Mouse (Mus musculus): ENCODE data around the gene Xxylt1. TPM values are rescaled to one million over a fixed set of nuclear protein-coding genes. Genes with fewer than 3 reads are reported as not detected.

Gene Xxylt1
- polyA plus RNA-seq, 1 experiment from 2014 or later, result 22.4 TPM

DNA sequence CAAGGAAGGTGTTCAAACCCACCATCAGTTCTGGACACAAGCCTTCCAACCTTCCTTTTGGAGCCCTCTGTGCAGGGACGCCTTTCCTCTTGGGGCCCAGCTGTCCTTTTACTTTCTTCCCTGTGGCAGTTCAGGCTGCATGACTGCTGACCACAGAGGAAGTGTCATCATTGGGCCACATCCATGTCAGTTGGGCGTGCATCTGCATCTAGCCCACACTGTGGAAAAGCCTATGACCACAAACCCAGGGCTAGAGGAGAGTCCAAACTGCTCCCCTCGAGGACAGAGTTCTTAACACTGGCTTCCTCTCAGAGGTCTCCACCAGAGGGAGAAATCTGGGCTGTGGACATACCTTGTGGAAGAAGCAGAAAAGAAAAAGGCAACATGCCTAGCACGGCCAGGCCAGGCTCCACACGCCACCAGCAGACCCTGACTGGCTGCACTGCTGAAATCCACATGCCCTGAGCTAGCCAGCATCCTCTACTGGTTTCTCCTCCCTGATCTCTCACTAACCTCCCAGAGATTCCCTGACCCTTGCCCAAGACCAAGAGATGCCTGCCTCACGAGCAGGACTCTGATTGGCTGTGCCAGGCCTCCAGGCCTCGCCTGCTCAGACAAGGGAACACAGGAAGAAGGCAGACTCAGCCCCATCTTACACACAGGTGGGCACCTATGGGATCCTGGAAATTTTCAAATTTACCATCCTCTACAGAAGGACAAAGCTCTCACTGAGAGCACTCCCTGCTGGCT lies 112.7 kb downstream of the Xxylt1 start:
- no peaks in the 10 kb centered on the region for H3K36me3 ChIP-seq
- H3K27me3 ChIP-seq, result no peaks in the 10 kb centered on the region
- H3K9me3 ChIP-seq, result 0 out of 2 replicates have a peak, but pooled peaks cover 2% of the 10 kb centered on the region
- H3K27ac ChIP-seq, result no peak overlapping the region
- H3K4me2 ChIP-seq, result no peak overlapping the region
- 81% methylated on average over 7 of the region's 7 CpGs for WGBS
- H3K4me3 ChIP-seq, result no peak overlapping the region
- no peak overlapping the region for H3K9ac ChIP-seq
- H3K4me1 ChIP-seq, result peaks cover 25% of the 10 kb centered on the region
- no peak for ATAC-seq (ENCODE audit: insufficient number of reproducible peaks, insufficient read depth, low FRiP score, low TSS enrichment, low read depth)

DNA sequence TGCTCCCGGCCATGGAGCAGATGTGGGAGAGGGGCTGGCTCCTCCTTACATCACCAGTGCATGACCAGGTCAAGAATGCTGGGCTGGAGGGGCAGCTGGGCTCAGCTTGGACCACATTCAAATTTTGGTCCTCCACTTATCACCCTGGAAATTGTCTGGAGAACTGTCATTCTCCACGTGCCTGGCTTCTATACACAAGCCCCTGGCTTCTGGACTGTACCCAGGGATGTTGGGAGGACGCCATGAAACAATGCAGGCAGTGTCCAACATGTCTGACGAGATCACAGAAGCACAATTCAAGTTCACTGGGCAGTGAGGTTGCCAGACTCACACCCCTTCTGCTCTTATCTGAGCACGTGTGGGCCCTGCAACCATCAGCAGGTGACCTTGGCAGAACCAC lies 114.5 kb downstream of the Xxylt1 start:
- Histone ChIP-seq H3K4me2 (no peak overlapping the region), H3K9ac (no peak overlapping the region), H3K27ac (no peak overlapping the region), H3K4me1 (peaks cover 6% of the 10 kb centered on the region), H3K4me3 (no peak overlapping the region), H3K9me3 (0 out of 2 replicates have a peak, but pooled peaks cover 2% of the 10 kb centered on the region), H3K36me3 (no peaks in the 10 kb centered on the region), H3K27me3 (no peaks in the 10 kb centered on the region)
- no peak for ATAC-seq (ENCODE audit: insufficient number of reproducible peaks, insufficient read depth, low FRiP score, low TSS enrichment, low read depth)
- WGBS, result 85% methylated on average over 5 of the region's 5 CpGs

DNA sequence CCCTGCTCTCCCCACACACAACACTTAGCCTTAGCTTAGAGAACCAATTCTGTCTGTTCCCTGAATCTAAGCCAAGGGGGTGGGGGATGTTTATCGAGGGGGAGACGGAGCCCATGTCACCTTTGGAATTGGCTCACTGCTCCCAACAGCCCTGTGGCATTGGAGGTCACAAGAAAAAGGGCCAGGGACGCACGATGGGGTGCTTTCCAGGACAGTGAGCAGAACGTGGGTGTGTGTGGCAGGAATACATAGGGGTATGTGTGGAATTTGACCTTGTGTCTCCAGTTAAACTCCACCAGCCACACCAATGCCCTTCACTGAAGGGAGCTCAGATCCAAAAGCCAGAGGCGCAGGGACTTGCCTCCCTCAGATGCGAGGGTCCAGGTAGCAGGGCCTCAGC lies 116.3 kb downstream of the Xxylt1 start:
- H3K9ac ChIP-seq, result no peak overlapping the region; the same call in 1 of the 2 replicates
- ATAC-seq (ENCODE audit: insufficient number of reproducible peaks, insufficient read depth, low FRiP score, low TSS enrichment, low read depth), result no peak

DNA sequence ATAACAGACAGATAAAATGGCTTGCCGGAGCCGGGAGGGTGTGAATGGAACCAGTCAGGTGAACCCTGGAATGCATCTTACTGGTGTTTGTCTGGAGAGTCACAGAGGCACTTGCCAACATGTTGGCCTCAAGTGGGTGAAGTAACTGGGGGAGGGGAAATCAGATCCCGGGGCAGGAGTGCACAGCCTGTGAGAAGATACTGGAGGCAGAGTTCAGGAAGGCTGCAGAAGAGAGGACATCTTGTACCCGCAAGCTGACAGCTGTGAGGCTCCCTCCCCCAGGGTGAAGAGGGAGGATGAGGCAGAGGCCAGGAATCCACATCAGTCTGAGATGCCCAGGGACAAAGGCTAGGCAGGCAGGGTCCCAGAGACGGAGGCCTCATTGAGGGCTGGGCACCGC lies 116.8 kb downstream of the Xxylt1 start:
- Histone ChIP-seq H3K27ac (no peak overlapping the region), H3K36me3 (no peaks in the 10 kb centered on the region), H3K4me2 (no peak overlapping the region), H3K4me3 (no peak overlapping the region), H3K4me1 (0 out of 2 replicates have a peak, but pooled peaks cover 3% of the 10 kb centered on the region), H3K9ac (no peak overlapping the region; the same call in 1 of the 2 replicates), H3K9me3 (0 out of 2 replicates have a peak, but pooled peaks cover 2% of the 10 kb centered on the region), H3K27me3 (no peaks in the 10 kb centered on the region)
- no peak for ATAC-seq (ENCODE audit: insufficient number of reproducible peaks, insufficient read depth, low FRiP score, low TSS enrichment, low read depth)
- 72% methylated on average over 6 of the region's 6 CpGs for WGBS

More for the DNA sequence above, 116.3 kb downstream of the Xxylt1 start:
- Histone ChIP-seq H3K4me1 (0 out of 2 replicates have a peak, but pooled peaks cover 5% of the 10 kb centered on the region), H3K4me2 (no peak overlapping the region), H3K27me3 (no peaks in the 10 kb centered on the region), H3K9me3 (0 out of 2 replicates have a peak, but pooled peaks cover 2% of the 10 kb centered on the region), H3K4me3 (no peak overlapping the region), H3K36me3 (no peaks in the 10 kb centered on the region), H3K27ac (no peak overlapping the region)
- 71% methylated on average over 7 of the region's 7 CpGs for WGBS

DNA sequence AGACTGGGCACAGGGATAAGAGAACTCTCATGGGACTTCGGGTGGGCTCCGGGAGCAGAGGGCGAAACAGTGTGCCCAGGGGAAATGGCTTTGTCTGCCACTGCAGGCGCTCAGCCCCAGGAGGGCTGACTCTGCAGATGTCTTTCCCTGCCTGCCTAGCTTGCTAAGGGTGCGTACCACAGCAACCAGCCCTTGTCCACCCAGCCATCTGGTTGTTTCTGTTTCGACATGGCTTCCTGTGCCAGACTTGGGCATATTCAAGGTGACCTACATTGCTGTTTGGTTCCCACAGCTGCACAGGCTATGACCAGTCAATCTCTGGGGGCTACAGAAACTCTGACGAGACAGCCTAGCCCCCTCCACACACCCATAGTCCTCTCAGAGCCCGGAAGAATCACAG lies 118.7 kb downstream of the Xxylt1 start:
- Histone ChIP-seq H3K4me1 (no peaks in the 10 kb centered on the region), H3K27me3 (no peaks in the 10 kb centered on the region), H3K4me2 (no peak overlapping the region), H3K27ac (no peak overlapping the region), H3K9ac (no peak overlapping the region), H3K4me3 (no peak overlapping the region), H3K9me3 (0 out of 2 replicates have a peak, but pooled peaks cover 2% of the 10 kb centered on the region), H3K36me3 (no peaks in the 10 kb centered on the region)
- no peak for ATAC-seq (ENCODE audit: insufficient number of reproducible peaks, insufficient read depth, low FRiP score, low TSS enrichment, low read depth)
- 85% methylated on average over 8 of the region's 8 CpGs for WGBS

DNA sequence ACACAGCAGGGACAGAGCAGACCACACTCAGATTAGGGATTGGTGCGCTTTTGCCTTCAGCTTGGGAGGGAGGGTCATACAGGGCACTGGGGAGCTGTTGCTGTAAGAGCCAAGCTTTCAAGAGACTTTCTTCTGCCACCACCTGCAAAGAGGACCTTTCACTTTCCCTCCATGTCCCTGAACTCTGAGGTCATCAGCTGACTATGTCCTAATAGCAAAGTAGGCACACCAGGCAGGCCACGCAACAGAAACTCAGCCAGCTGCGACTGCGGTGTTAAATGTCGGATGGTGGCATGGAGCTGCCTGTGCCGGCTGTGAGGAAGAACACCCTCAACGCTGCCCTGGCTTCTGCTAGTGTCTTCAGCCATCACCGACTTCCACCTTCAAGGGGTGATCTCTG lies 120.1 kb downstream of the Xxylt1 start:
- Histone ChIP-seq H3K9me3 (0 out of 2 replicates have a peak, but pooled peaks cover 2% of the 10 kb centered on the region), H3K4me2 (no peak overlapping the region), H3K9ac (no peak overlapping the region), H3K27me3 (no peaks in the 10 kb centered on the region), H3K4me1 (no peaks in the 10 kb centered on the region), H3K27ac (no peak overlapping the region), H3K36me3 (peaks cover 12% of the 10 kb centered on the region; the same call in 1 of the 2 replicates), H3K4me3 (no peak overlapping the region)
- 87% methylated on average over 8 of the region's 8 CpGs for WGBS
- no peak for ATAC-seq (ENCODE audit: insufficient number of reproducible peaks, insufficient read depth, low FRiP score, low TSS enrichment, low read depth)

DNA sequence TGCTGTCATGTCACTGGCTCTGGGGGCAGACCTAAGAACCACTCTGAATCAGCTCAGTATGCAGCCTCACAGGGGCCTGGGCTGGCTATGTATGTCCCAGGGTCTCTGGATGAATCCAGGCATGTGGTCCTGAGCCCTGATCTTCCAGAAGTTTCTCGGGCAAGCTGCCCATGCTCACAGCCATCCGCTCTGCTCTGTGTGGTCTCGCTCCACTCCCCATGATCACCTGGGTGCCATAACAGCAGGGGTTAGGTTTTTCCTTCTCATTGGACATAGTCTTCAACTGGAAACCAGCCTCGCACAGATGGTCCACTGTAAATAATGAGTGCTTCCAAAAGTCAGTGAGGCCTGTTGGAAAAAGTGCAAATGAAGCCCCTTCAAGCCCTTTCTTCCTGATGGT lies 121.0 kb downstream of the Xxylt1 start:
- no peak for ATAC-seq (ENCODE audit: insufficient number of reproducible peaks, insufficient read depth, low FRiP score, low TSS enrichment, low read depth)
- H3K27ac ChIP-seq, result no peak overlapping the region
- WGBS, result 96% methylated on average over 4 of the region's 4 CpGs

DNA sequence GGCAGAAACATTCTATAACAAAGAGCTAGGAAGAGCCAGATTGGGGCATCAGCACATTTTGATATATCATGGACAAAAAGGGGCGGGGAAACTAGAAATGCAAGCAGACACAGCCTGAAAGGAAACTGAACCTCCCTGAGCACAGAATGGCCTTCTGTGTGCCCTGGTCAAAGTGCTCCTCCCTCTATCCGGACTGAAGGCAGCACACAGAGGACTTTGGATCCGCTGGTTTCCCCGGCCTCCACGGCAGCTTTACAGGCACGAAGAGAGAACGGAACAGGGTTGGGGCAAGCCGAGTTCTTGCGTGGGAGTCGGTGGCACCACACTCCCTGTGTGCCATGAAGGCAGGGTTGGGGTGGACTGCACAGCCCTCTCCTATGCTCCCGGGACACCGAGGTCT lies 121.5 kb downstream of the Xxylt1 start:
- WGBS, result 89% methylated on average over 12 of the region's 12 CpGs
- no peak for ATAC-seq (ENCODE audit: insufficient number of reproducible peaks, insufficient read depth, low FRiP score, low TSS enrichment, low read depth)
- H3K27me3 ChIP-seq, result no peaks in the 10 kb centered on the region

More for the DNA sequence above, 121.0 kb downstream of the Xxylt1 start:
- no peaks in the 10 kb centered on the region for H3K9me3 ChIP-seq
- no peak overlapping the region for H3K9ac ChIP-seq
- no peaks in the 10 kb centered on the region for H3K27me3 ChIP-seq
- no peak overlapping the region for H3K4me2 ChIP-seq
- H3K36me3 ChIP-seq, result peaks cover 12% of the 10 kb centered on the region; the same call in 1 of the 2 replicates
- H3K4me3 ChIP-seq, result no peak overlapping the region
- no peaks in the 10 kb centered on the region for H3K4me1 ChIP-seq

DNA sequence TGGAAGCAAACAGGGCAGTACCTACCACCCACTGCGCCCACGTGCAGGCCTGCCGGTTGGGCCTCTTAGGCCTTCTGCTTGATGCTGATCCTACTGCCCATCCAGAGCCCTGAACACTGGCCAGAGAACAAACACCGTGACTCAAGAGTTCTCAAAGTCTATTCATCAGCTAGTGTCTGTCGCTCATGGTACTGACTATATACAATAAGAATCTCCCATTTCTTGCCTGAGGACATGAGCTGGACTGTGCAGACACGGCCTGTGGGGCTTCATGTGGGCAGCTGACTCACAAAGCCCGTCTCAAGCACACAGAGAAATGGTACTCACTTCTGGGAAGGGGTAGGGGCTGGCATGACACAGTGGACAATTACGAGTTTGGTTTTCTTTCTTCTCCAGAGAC lies 125.1 kb downstream of the Xxylt1 start:
- Histone ChIP-seq H3K4me2 (no peak overlapping the region), H3K27ac (no peak overlapping the region), H3K27me3 (no peaks in the 10 kb centered on the region), H3K4me1 (no peaks in the 10 kb centered on the region), H3K9me3 (no peaks in the 10 kb centered on the region), H3K4me3 (no peak overlapping the region), H3K36me3 (peaks cover 12% of the 10 kb centered on the region; the same call in 1 of the 2 replicates), H3K9ac (no peak overlapping the region)
- no peak for ATAC-seq (ENCODE audit: insufficient number of reproducible peaks, insufficient read depth, low FRiP score, low TSS enrichment, low read depth)
- 85% methylated on average over 8 of the region's 8 CpGs for WGBS

More for the DNA sequence above, 121.5 kb downstream of the Xxylt1 start:
- no peak overlapping the region for H3K9ac ChIP-seq
- H3K4me1 ChIP-seq, result no peaks in the 10 kb centered on the region
- no peak overlapping the region for H3K27ac ChIP-seq
- H3K4me3 ChIP-seq, result no peak overlapping the region
- H3K36me3 ChIP-seq, result peaks cover 12% of the 10 kb centered on the region; the same call in 1 of the 2 replicates
- H3K4me2 ChIP-seq, result no peak overlapping the region
- H3K9me3 ChIP-seq, result no peaks in the 10 kb centered on the region

DNA sequence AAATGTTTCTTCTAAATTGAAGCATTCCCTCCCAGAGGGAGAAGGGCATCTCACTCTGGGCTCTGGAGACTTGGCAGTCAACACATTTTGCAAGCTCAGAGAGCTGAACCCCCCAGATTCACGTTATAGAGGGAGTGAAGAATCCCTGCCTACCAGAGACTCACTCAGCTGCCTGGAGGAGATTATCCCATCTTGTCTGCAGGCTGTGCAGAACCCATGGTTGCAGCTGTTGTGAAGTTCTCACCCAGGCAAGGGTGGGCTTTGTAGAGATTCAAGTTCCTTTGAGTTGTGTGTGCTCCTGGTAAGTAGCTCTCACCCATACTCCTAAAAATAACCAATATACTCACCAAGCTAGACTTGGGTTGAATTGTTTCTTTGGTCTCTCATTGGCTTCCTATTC lies 132.6 kb downstream of the Xxylt1 start:
- Histone ChIP-seq H3K4me3 (no peak overlapping the region), H3K4me1 (no peaks in the 10 kb centered on the region), H3K9ac (no peak overlapping the region), H3K27ac (no peak overlapping the region), H3K27me3 (no peaks in the 10 kb centered on the region), H3K36me3 (no peaks in the 10 kb centered on the region), H3K9me3 (no peaks in the 10 kb centered on the region), H3K4me2 (no peak overlapping the region)
- ATAC-seq (ENCODE audit: insufficient number of reproducible peaks, insufficient read depth, low FRiP score, low TSS enrichment, low read depth), result no peak
- WGBS, result 68% methylated on average over 1 of the region's 1 CpGs

DNA sequence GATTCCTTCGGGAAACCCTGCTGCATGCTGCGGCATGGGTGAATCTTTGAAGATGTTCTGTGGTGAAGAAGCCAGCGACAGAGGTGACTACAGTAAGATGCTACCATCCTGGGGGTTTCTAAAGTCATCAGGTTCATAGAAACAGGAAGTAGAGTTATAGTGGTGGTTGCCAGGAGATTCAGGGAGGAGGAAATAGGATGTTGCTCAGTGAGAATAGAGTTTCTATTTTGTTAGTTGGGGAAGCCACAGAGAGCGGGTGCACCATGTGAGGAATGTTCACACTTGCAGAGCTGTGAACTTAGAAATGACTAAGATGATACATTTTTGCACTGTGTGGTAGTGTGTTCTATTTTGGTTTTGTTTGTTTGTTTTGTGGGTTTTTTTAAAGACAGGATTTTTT lies 133.0 kb downstream of the Xxylt1 start:
- Histone ChIP-seq H3K27ac (no peak overlapping the region), H3K9ac (no peak overlapping the region), H3K36me3 (no peaks in the 10 kb centered on the region), H3K27me3 (no peaks in the 10 kb centered on the region), H3K4me3 (no peak overlapping the region), H3K9me3 (no peaks in the 10 kb centered on the region), H3K4me1 (no peaks in the 10 kb centered on the region), H3K4me2 (no peak overlapping the region)
- 87% methylated on average over 4 of the region's 4 CpGs for WGBS
- ATAC-seq (ENCODE audit: insufficient number of reproducible peaks, insufficient read depth, low FRiP score, low TSS enrichment, low read depth), result no peak

DNA sequence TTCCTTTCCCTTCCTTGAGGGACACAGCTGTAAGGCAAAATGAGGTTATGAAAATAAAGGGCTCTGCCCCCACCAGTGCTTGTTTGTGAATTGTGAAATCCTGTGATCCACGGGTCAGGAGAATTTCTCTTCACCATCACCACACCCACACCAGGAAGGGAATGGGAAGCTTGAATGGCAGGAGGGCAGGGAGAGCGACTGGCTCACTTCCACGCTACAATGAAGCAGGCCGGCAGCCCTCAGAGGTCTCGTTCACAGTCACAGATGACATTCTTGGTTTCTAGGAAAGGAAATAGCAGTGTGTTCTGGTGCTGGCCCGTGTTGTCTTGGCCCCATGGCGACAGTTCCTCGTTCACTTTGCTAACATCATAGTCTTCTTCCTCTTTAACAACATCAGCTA lies 136.3 kb downstream of the Xxylt1 start:
- Histone ChIP-seq H3K4me3 (no peak overlapping the region), H3K27ac (no peak overlapping the region), H3K4me1 (no peaks in the 10 kb centered on the region), H3K9me3 (no peaks in the 10 kb centered on the region), H3K4me2 (no peak overlapping the region), H3K9ac (no peak overlapping the region), H3K27me3 (no peaks in the 10 kb centered on the region), H3K36me3 (no peaks in the 10 kb centered on the region)
- 78% methylated on average over 8 of the region's 8 CpGs for WGBS
- ATAC-seq (ENCODE audit: insufficient number of reproducible peaks, insufficient read depth, low FRiP score, low TSS enrichment, low read depth), result no peak

All from embryonic facial prominence, embryonic 13.5 days (tissue).